8 mouse cellular contexts compared by ENCODE assay signal in the genomic region with DNA sequence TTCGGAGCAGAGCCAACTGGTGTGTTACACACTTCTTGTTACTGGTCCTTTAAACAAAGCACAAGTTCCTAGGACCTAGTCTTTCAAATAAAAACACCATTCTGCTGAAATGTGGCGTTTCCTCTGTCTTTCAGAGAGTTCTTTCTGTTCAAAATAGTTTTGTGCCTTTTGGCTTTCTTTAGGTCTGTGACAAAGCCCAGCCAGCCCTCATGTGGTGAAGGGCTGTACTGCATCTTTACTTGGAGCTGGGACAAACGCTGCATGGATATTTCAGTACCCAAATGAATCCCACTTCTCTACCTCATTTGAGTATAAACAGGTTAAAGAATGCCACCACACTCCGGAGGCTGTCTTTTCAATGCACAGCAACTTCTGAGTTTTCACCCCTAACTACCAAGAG.
DNase-seq lines count a peak whose midpoint lies in the region; ATAC-seq and TF ChIP-seq lines count a peak whose summit lies in the region.

No protein-coding gene starts in this region.

- H3K9ac ChIP-seq in midbrain, embryonic 11.5 days (ENCODE audit: low read length), result no peak overlapping the region
- H3K9ac ChIP-seq in midbrain, embryonic 15.5 days, result no peak overlapping the region

- H3K4me2 ChIP-seq in midbrain, embryonic 11.5 days, result no peak overlapping the region
- no peak overlapping the region for H3K4me2 ChIP-seq in midbrain, embryonic 15.5 days

- peak; percentile 97 for DNase-seq in midbrain, embryonic 11.5 days (ENCODE audit: low spot score, missing footprints)
- peak; percentile 27 for DNase-seq in T-cell, adult 2 months (ENCODE audit: low spot score)
- DNase-seq in hindlimb bud, embryonic 11.5 days (ENCODE audit: extremely low spot score, low read depth, low spot score), result peak; percentile 57
- DNase-seq in limb, embryonic 10.5 days (ENCODE audit: low spot score), result peak; percentile 77
- DNase-seq in retina, postnatal 1 day, result peak; percentile 62

- H3K9me3 ChIP-seq in midbrain, embryonic 11.5 days (ENCODE audit: control insufficient read depth, low read length), result no peaks in the 10 kb centered on the region
- H3K9me3 ChIP-seq in midbrain, embryonic 15.5 days, result no peaks in the 10 kb centered on the region
- no peaks in the 10 kb centered on the region for H3K9me3 ChIP-seq in limb, embryonic 10.5 days (replicated peaks)

- no peak overlapping the region for H3K27ac ChIP-seq in midbrain, embryonic 11.5 days (ENCODE audit: low read depth, low read length)
- H3K27ac ChIP-seq in midbrain, embryonic 15.5 days, result no peak overlapping the region
- no peak overlapping the region for H3K27ac ChIP-seq in cortical plate, adult 2 months (ENCODE audit: insufficient read depth, low read length)
- peak overlapping the region; percentile 83 for H3K27ac ChIP-seq in limb, embryonic 10.5 days

- TF ChIP-seq POLR2A in cortical plate, adult 2 months (IDR thresholded peaks at IDR 0.05; ENCODE audit: extremely low read depth, insufficient read depth, low read length), result no peak

- H3K27me3 ChIP-seq in midbrain, embryonic 11.5 days (ENCODE audit: control insufficient read depth, insufficient read depth, low read length), result no peaks in the 10 kb centered on the region; the same call in 1 of the 2 replicates
- H3K27me3 ChIP-seq in midbrain, embryonic 15.5 days (replicated peaks), result no peaks in the 10 kb centered on the region
- H3K27me3 ChIP-seq in limb, embryonic 10.5 days (ENCODE audit: low read depth, poor library complexity, severe bottlenecking), result no peaks in the 10 kb centered on the region

- WGBS in midbrain, embryonic 11.5 days, result 43% methylated on average over 4 of the region's 4 CpGs
- WGBS in midbrain, embryonic 15.5 days, result 39% methylated on average over 4 of the region's 4 CpGs
- 49% methylated on average over 4 of the region's 4 CpGs for WGBS in limb, embryonic 10.5 days

- H3K4me3 ChIP-seq in midbrain, embryonic 11.5 days (ENCODE audit: low read depth, low read length), result no peak overlapping the region
- no peak overlapping the region for H3K4me3 ChIP-seq in midbrain, embryonic 15.5 days
- no peak overlapping the region for H3K4me3 ChIP-seq in cortical plate, adult 2 months (ENCODE audit: insufficient read depth, low read length)
- no peak overlapping the region for H3K4me3 ChIP-seq in limb, embryonic 10.5 days

- no peaks in the 10 kb centered on the region for H3K36me3 ChIP-seq in midbrain, embryonic 11.5 days (ENCODE audit: control insufficient read depth, insufficient read depth, low read length)
- no peaks in the 10 kb centered on the region for H3K36me3 ChIP-seq in midbrain, embryonic 15.5 days (replicated peaks)
- no peaks in the 10 kb centered on the region for H3K36me3 ChIP-seq in limb, embryonic 10.5 days

- ATAC-seq in midbrain, embryonic 11.5 days (ENCODE audit: low FRiP score), result no peak
- ATAC-seq in midbrain, embryonic 15.5 days (replicated peaks), result no peak
- ATAC-seq in monocyte, adult 5-6 weeks (replicated peaks; ENCODE audit: insufficient number of reproducible peaks, low FRiP score, low TSS enrichment, poor library complexity, severe bottlenecking), result no peak

- peak; percentile 73 for TF ChIP-seq CTCF in cortical plate, adult 2 months (IDR thresholded peaks at IDR 0.05; ENCODE audit: extremely low read depth, insufficient read depth, low read length)

- H3K4me1 ChIP-seq in midbrain, embryonic 11.5 days (ENCODE audit: control insufficient read depth, insufficient read depth, low read length), result peaks cover 7% of the 10 kb centered on the region
- H3K4me1 ChIP-seq in midbrain, embryonic 15.5 days, result peaks cover 3% of the 10 kb centered on the region; the same call in 1 of the 2 replicates
- 0 out of 2 replicates have a peak, but pooled peaks cover 2% of the 10 kb centered on the region for H3K4me1 ChIP-seq in cortical plate, adult 2 months (ENCODE audit: control insufficient read depth, insufficient read depth, low read length)
- H3K4me1 ChIP-seq in limb, embryonic 10.5 days, result peaks cover 47% of the 10 kb centered on the region

Comparison
In these comparisons a context has a peak if more than half of its experiments do, and no peak if none do; other contexts are left out.
1. DNase-seq: peak in every context shown above with its lines; median percentile 97 in midbrain, embryonic 11.5 days; 77 in limb, embryonic 10.5 days; 62 in retina, postnatal 1 day; 57 in hindlimb bud, embryonic 11.5 days; 27 in T-cell, adult 2 months.